Comparison of ENCODE assay signal across 22 mouse cellular contexts in genomic region chrX:100734359-100734758, GRCm38 (mm10). TPM values are rescaled to one million over a fixed set of nuclear protein-coding genes. Genes with fewer than 3 reads are reported as not detected.
A peak's percentile ranks its signal among the peaks of the same experiment; 100 is the strongest.
DNase-seq lines count a peak whose midpoint lies in the region; ATAC-seq and TF ChIP-seq lines count a peak whose summit lies in the region.
"Had no signal": no experiment of that assay in that cellular context is flagged by ENCODE, and none has a peak within 500 bp of the region (broad histone marks: within the 10 kb centered on the region; RNA-seq: fewer than 3 reads in every experiment).

No protein-coding gene starts in this region.

- peak; percentile 29 for DNase-seq in kidney, adult 18-20 months
- no peak for DNase-seq in kidney, postnatal 0 days (ENCODE audit: low spot score)
- peak; percentile 61 to 64 for DNase-seq in kidney, postnatal 36 days
- no peak for DNase-seq in B cell, adult 2 months
- DNase-seq in testis, postnatal 14 days (ENCODE audit: low spot score), result no peak
- DNase-seq: adrenal gland, adult 8-10 months; adrenal gland, postnatal 36 days; cerebellum, adult 2 months; cerebellum, postnatal 10 days; embryo, embryonic 11 days; gastrocnemius, postnatal 10 days; heart, adult 18-20 months; heart, postnatal 10 days; heart, postnatal 4 days had no signal

- no peak for TF ChIP-seq CTCF in intestine, postnatal 0 days (IDR thresholded peaks at IDR 0.05; ENCODE audit: low read depth)
- TF ChIP-seq CTCF in kidney, postnatal 0 days (IDR thresholded peaks at IDR 0.05; ENCODE audit: low read depth), result no peak

- no peak overlapping the region for H3K9ac ChIP-seq in kidney, embryonic 15.5 days
- H3K9ac ChIP-seq in intestine, postnatal 0 days (ENCODE audit: low read depth, low read length), result no peak overlapping the region
- no peak overlapping the region for H3K9ac ChIP-seq in kidney, postnatal 0 days (ENCODE audit: low read depth, low read length)
- H3K9ac ChIP-seq: embryonic facial prominence, embryonic 15.5 days; hindbrain, embryonic 12.5 days had no signal

- H3K36me3 ChIP-seq in kidney, embryonic 15.5 days, result no peaks in the 10 kb centered on the region
- no peaks in the 10 kb centered on the region for H3K36me3 ChIP-seq in intestine, postnatal 0 days (ENCODE audit: control insufficient read depth, insufficient read depth)
- no peaks in the 10 kb centered on the region for H3K36me3 ChIP-seq in kidney, postnatal 0 days (ENCODE audit: insufficient read depth, low read length)
- H3K36me3 ChIP-seq: embryonic facial prominence, embryonic 15.5 days; forebrain, embryonic 10.5 days; heart, embryonic 10.5 days; hindbrain, embryonic 12.5 days had no signal

- peaks cover 10% of the 10 kb centered on the region for H3K4me1 ChIP-seq in kidney, embryonic 15.5 days
- H3K4me1 ChIP-seq in intestine, postnatal 0 days (replicated peaks; ENCODE audit: control insufficient read depth, insufficient read depth, low read length), result no peaks in the 10 kb centered on the region
- no peaks in the 10 kb centered on the region for H3K4me1 ChIP-seq in kidney, postnatal 0 days (replicated peaks; ENCODE audit: insufficient read depth, low read length)

- peaks cover 73% of the 10 kb centered on the region for H3K27me3 ChIP-seq in kidney, embryonic 15.5 days
- no peaks in the 10 kb centered on the region for H3K27me3 ChIP-seq in intestine, postnatal 0 days (replicated peaks; ENCODE audit: control insufficient read depth, insufficient read depth, low read length)
- no peaks in the 10 kb centered on the region for H3K27me3 ChIP-seq in kidney, postnatal 0 days (ENCODE audit: insufficient read depth, low read length)

- no peaks in the 10 kb centered on the region for H3K9me3 ChIP-seq in kidney, embryonic 15.5 days (replicated peaks)
- no peaks in the 10 kb centered on the region for H3K9me3 ChIP-seq in intestine, postnatal 0 days (ENCODE audit: control insufficient read depth)
- no peaks in the 10 kb centered on the region for H3K9me3 ChIP-seq in kidney, postnatal 0 days (replicated peaks; ENCODE audit: low read length)
- H3K9me3 ChIP-seq: embryonic facial prominence, embryonic 15.5 days; forebrain, embryonic 10.5 days; heart, embryonic 10.5 days; hindbrain, embryonic 12.5 days had no signal

- no peak overlapping the region for H3K4me3 ChIP-seq in kidney, embryonic 15.5 days (replicated peaks)
- H3K4me3 ChIP-seq in intestine, postnatal 0 days (ENCODE audit: low read depth, low read length), result no peak overlapping the region
- no peak overlapping the region for H3K4me3 ChIP-seq in kidney, postnatal 0 days (replicated peaks; ENCODE audit: low read depth, low read length)
- H3K4me3 ChIP-seq: embryonic facial prominence, embryonic 15.5 days; erythroblast, embryonic 14.5 days; forebrain, embryonic 10.5 days; heart, embryonic 10.5 days; hindbrain, embryonic 12.5 days had no signal

- no peak overlapping the region for H3K4me2 ChIP-seq in kidney, embryonic 15.5 days
- no peak overlapping the region for H3K4me2 ChIP-seq in intestine, postnatal 0 days (replicated peaks; ENCODE audit: low read depth)
- H3K4me2 ChIP-seq in kidney, postnatal 0 days (ENCODE audit: low read length), result no peak overlapping the region
- H3K4me2 ChIP-seq: embryonic facial prominence, embryonic 15.5 days; hindbrain, embryonic 12.5 days had no signal

- 71% methylated on average over 7 of the region's 7 CpGs for WGBS in kidney, embryonic 15.5 days
- WGBS in intestine, postnatal 0 days, result 57% methylated on average over 7 of the region's 7 CpGs
- 67% methylated on average over 7 of the region's 7 CpGs for WGBS in kidney, postnatal 0 days

- no peak overlapping the region for H3K27ac ChIP-seq in kidney, embryonic 15.5 days
- H3K27ac ChIP-seq in intestine, postnatal 0 days (ENCODE audit: low read depth, low read length), result no peak overlapping the region
- no peak overlapping the region for H3K27ac ChIP-seq in kidney, postnatal 0 days
- H3K27ac ChIP-seq: embryonic facial prominence, embryonic 15.5 days; forebrain, embryonic 10.5 days; heart, embryonic 10.5 days; hindbrain, embryonic 12.5 days had no signal

- ATAC-seq in kidney, embryonic 15.5 days (replicated peaks; ENCODE audit: low FRiP score), result no peak
- ATAC-seq in intestine, postnatal 0 days, result peak; percentile 77
- 0 out of 2 replicates have a peak, but pooled peaks have one; percentile 63 for ATAC-seq in kidney, postnatal 0 days (replicated peaks; ENCODE audit: low FRiP score, low read depth)
- ATAC-seq: forebrain, embryonic 14.5 days had no signal

RNA-seq across cellular contexts. Expression of gene Gdpd2, which starts 4.7 kb away (rescaled TPM):
- 2.1 and 3.3 TPM in 2 replicates for polyA plus RNA-seq in kidney, embryonic 15.5 days (2015; fragmentation: Nextera tagmentation; extraction: Ambion mirVana)
- polyA plus RNA-seq in intestine, postnatal 0 days (2015; fragmentation: Nextera tagmentation; extraction: Ambion mirVana), result 7.2 and 7.7 TPM in 2 replicates
- polyA plus RNA-seq in kidney, postnatal 0 days (2015; fragmentation: Nextera tagmentation; extraction: Ambion mirVana), result 0.94 and 1.3 TPM in 2 replicates
- polyA plus RNA-seq: erythroblast, embryonic 14.5 days had no signal

RNA-seq across cellular contexts. Expression of gene Dlg3, which starts 33.2 kb away (rescaled TPM):
- polyA plus RNA-seq in kidney, embryonic 15.5 days (2015; fragmentation: Nextera tagmentation; extraction: Ambion mirVana), result 4.6 and 5.0 TPM in 2 replicates
- 2.2 and 2.9 TPM in 2 replicates for polyA plus RNA-seq in intestine, postnatal 0 days (2015; fragmentation: Nextera tagmentation; extraction: Ambion mirVana)
- 1.8 and 1.9 TPM in 2 replicates for polyA plus RNA-seq in kidney, postnatal 0 days (2015; fragmentation: Nextera tagmentation; extraction: Ambion mirVana)
- polyA plus RNA-seq: erythroblast, embryonic 14.5 days had no signal

Comparison
In these comparisons a context has a peak if more than half of its experiments do, and no peak if none do; other contexts are left out.
1. DNase-seq: peak in kidney, adult 18-20 months (single experiment) and kidney, postnatal 36 days (2 of 2); none in kidney, postnatal 0 days (single experiment), B cell, adult 2 months (0 of 2) and testis, postnatal 14 days (single experiment).